Mouse (Mus musculus): ENCODE results near the gene Tifa.
A peak's percentile ranks its signal among the peaks of the same experiment; 100 is the strongest.
"Not testable (repeated sequence)": the region's sequence is repeated elsewhere in the genome, so short reads cannot be mapped to it uniquely, and the experiment has no call there.

The Tifa gene

DNA sequence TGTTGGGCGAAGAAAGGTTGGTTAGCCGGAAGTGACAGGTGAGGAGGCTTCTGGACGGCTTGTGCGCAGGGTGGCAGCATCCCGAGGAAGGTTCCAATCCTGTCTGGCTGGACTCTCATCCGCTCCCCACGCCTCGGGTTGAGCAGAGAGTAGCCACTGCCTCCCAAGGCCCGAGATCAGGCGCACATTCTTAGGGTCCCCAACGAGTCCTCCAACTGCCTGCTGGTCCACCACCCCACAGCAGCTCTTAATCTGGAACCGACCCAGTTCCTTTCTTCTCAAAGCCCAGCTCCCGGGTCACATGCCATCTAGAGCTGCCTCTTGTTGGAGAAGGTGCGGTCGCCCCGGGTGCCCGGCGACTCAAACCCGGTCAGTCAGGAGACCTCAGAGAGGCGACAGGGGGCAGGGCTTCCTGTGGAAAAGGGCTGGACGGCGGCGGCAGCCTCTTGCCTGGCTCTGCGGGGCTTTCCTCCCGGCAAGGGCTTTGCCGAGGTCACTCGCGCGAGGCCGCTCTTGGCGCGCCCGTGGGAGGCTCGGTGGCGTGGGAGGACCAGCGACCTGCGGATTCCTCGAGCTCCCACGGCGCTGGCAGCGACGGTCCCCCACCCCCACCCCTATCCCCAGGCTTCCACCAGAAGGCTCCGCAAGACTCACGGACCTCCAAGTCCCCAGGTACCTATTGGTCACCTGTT is at the start of gene Tifa:
Tifa (plus strand) TSS at position 306 of the 692 bp plus-strand sequence.
- DNase-seq = peak; percentile 49

DNA sequence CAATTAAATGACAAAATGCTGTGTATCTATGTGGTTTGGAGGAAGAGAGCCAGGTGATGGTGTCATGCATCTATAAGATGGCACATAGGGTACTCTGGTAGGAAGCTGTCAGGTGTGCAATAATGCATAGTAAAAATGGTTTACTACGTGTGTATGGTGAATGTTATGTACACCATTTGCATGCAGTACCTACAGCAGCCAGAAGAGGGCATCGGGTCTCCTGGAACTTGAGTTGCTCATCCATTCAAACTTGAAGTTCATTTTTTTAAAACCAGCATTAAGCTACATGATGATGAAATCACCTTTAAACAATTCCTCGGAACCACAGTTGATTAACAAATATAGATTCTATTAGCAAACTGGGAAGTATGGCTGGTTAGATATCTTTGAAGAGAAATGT is 48.1 kb upstream of the Tifa start:
- DNase-seq = peak; percentile 44

DNA sequence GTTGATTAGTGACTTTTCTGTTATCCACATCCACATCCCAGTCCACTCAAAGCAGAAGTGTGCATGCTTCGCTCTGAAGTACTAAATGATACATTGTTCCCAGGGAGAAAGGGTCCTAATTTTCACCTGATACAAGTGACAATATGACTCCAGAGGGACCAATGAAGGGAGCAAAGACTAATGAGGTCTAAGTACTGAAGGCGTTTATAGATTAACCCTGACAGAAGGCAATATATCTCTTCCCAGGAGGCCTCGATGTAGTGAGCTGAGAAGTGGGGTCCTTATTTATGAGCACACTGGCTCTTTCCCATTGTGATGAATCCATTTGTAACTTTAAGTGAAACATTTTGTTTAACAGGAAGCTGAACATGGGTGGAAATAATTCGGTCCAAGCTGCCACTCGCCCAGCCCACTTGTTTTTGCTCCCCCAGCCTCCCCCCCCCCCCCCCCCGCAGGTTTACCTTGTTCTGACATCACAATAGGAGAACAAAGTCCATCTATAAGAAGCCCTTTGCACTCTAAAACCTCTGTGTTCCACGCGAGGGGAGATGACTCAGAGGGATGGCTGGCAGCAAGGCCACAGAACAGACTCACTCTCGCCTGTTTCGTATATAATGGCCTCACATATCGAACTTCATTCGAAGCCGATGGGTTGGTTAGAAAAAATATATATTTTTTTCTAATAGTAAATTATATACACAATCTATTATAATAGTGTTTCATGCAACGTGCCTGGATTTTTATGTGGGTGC is 45.8 kb upstream of the Tifa start:
- no peak for DNase-seq

DNA sequence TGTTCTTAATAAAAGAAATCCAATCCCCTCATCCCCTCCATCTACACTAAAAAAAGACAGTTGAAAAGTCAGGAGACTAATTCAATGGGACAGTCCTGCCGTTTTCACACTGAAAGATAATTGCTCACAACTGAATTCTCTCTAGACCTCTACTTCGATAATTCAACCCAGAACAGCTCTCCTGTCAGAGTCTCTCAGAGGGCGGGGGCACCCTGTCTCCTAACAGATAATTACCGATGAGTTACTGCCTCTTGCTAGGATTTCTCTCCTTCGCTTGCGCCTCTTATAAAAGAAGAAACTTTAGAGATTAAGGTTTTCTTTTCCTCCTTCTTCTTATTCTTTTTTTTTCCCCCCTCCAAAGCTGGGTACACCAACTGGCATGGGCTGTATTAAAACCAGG is 44.1 kb upstream of the Tifa start:
- no peak for DNase-seq

DNA sequence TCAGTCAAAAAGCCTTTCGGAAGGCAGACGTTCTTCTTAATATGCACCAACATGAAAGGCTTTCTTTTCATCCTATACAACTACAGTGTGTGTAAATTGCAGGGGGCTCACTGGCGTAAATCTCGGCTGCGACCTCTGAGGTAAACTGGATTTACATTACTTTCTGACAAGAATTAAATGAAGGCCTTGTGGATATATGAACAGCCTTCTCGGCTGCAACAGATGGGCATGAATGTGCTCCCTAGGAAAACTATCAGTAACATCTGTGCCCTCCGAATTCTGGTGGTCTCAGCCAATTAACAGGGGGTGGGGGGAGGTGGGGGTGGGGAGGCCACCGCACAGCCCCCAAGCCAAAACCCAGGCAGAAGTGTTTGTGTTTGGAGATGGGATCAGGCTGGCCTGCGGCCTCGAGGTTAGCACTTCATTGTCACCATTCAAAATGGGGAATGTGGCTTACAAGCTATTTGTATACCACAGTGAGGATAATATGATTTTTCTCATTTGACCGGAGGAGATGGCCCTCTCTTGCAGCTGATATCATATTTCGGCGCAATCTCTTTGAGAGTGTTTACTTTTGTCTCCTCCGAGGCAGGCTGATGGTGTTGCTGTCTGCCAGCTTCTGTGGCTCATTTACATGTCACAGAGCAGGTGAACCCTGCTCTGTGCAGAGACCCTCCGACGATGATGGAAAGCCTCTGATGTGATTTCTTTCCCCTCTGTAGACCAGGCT is 43.5 kb upstream of the Tifa start:
- no peak for DNase-seq

DNA sequence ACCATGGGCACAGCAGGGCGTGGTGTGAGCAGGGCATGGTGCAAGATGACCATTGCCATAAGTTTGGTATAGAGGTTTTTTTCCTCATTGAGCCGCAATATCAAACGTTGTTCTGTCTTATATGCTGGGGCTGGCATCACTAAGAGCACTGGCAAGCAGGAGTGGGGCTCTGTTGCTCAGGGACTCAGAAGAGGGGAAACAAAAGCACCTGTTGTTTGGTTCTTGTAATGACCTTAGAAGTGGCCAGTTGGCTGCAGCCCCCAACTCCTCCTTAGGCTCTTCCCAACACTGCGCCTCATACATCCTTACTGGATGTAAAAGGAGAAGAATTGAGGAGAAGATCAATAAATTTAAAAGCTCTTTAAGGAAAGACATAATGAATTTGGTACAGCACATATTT is 41.0 kb upstream of the Tifa start:
- DNase-seq = no peak

DNA sequence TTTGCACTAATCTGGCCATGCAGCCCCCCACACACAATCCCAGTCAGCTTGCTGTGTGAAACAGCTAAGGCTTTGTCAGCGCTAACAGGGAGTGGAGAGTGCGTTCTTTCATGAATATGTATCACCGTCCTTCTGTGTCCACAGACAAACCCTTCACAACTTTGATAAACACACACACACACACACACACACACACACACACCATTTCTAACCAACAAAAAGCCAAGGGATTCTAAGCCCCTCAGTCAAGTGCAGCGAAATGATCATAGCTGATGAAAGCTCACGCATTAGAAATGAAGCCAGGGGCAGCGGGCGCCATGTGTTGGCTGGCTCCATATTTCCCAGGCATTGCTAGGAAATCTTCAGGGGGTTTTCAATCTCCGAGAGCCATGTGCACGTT is 40.3 kb upstream of the Tifa start:
- no peak for DNase-seq

DNA sequence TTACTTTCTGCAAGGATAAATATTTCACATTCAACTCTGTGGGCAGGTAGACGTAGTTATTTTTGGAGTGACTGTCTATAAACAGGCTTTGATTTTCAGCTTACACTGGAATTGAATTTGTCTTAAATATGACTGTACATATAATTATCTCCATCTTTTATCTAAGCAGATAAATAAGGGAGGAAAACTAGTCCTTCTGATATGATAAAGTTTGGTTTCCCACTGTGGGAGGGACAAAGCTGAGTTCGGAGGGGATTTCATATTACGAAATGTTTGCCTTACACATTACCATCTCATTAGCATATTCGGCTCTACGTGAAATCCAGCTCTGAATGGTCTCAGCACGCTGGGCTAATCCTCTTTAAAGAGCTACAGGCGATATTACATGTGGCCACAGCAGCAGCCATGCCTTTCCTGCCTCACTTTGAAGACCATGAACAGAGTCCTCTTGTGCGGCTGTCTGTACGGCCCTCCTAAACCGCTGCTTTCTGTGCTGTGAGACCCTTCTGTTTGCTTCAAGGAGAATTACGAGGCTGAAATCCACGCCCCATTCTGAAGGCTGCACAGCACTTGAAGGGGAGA is 39.5 kb upstream of the Tifa start:
- DNase-seq = no peak

DNA sequence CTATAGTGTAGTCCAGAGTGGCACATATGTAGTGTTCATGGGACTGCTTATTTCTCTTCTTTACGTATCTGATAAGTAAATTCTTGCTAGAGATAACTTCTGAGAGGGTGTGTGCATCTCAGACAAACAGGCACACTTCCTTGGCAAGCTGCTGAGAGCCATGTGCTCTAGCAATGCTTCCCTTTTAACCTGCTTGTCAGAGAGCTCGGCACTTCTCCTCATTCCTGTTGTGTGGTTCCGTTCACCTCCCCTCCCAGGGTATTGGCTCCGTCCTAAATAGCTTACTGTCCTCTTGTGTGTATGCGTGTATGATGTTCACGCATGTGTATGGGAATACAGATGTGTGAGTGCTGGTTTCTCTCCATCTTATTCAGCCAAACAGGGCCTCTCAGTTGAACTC is 33.1 kb upstream of the Tifa start:
- no peak for DNase-seq

DNA sequence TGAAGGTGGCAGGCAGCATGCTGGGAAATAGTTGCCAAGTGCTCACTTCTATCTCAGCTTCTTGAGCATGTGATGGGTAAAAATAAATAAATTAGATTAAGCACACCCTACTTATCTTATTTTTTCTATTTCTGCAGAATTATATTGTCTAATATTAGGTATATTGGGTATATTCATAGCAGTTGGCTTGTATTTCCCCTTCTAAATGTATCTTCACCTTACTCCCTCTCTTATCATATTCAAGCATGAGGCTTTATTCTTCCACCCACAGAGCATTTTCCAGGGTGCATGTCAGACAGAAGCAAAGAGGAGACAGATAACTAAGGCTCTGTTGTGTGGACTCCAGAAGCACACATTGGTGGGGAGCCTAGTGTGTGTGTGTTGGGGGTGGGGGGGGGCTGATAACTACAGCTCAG is 31.7 kb upstream of the Tifa start:
- DNase-seq = no peak

DNA sequence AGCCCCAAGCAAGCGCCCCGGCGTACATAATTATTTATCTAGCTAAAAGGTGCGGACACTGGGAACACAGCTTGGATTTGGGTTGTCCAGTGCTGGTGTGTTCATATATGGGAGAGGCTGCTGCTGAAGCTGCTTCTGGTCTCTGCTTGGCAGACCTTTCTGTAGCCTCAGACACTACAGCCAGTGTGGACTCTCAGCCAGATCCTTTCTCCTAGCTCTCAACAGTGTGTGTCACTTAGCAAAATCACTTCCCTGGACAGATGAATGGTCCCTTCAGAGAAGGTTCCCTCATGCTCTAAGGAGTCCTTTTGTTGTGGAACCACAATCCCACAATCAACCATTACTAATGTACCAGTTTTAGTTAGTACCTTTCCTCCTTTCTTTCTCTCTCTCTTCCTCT is 30.8 kb upstream of the Tifa start:
- DNase-seq = no peak

DNA sequence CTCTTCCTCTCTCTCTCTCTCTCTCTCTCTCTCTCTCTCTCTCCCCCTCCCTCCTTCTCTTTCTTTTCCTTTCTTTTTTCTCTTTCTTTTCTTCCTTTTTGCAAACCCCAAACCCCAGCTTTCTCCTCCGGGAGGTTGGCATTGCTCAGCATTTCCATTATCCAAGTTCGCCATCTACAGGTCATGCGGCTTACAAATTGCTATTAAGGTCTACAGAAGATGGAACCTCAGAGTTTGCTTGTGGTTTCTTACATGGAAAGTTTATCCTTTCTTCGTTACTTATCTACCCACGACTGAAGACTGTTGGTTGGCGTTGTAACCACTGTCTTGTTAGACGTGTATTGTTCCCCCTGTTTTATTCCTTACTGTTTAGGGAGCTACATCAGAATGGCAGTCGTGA is 30.4 kb upstream of the Tifa start:
- peak; percentile 36 for DNase-seq

DNA sequence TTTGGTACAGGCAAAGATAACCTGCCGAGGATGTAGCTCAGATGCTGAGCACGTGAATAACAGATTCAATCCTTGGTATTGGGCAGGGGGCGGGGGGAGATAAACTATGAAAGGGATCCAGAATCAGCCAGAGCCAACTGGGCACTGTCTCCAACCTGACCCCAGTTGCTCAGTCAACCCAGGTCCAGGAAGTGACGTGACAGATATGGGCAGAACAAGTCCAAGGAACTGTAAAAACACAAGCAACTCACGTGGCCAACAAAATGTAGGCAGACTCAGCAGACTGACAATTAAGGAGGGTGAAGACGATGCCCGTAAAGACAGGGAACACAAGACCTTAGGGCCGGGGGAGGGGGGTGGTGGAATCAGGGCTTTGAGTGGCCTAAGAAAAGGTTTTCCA is 27.2 kb upstream of the Tifa start:
- no peak for DNase-seq

DNA sequence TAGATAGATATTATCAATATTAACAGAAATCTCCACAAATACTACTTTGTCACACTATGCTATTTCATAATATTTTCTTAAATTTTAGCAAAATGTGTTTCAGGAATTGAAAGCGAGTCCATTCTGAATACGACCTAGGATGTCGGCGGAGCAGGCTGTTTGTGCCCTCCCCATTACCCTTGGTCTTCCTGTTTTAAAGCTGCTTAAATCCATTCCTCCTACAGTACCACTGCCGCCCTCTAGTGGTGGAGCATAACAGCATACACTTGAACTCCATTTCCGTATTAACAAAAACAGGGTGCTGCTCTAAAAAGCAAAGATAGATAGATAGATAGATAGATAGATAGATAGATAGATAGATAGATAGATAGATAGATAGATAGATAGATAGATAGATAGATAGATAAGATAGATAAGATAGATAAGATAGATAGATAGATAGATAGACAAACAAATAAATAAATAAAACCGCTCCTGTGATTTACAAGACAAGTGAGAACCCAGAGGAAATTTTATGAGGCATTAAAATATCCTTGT is 26.5 kb upstream of the Tifa start:
- DNase-seq = peak; percentile 94

DNA sequence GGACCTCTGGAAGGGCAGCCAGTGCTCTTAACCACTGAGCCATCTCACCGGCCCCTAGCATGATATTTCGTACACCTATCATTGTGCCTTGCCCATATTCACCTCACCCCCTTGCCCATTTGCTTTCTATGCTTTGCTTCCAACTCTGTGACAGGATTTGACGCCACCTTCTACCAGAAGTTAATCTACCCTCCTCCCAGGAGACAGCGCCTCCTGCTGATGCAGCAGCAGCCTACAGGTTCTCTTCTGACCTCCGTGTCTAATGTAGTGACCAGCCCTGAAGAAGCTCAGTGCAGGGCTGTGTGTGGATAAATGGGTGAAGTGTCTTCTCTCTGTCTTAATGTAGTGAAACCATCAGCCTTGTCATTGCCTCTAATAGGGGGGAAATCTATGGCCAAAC is 25.1 kb upstream of the Tifa start:
- DNase-seq = peak; percentile 40

DNA sequence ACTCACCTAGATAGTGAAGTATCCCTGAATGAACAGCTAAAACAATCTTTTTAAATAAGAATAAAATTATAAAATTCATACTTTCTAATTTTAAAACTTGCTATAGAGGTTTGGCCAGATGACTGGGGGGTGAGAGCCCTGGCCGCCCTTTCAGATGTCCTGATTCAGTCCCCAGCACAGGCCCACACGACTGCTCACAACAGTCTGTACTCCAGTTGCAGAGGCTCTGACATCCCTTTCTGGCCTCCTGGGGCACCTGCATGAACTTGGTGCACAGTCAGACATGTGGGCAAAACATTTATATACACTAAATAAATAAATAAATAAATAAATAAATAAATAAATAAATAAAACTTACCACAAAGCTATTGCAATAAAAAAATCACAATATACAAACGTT is 23.6 kb upstream of the Tifa start:
- DNase-seq = no peak

DNA sequence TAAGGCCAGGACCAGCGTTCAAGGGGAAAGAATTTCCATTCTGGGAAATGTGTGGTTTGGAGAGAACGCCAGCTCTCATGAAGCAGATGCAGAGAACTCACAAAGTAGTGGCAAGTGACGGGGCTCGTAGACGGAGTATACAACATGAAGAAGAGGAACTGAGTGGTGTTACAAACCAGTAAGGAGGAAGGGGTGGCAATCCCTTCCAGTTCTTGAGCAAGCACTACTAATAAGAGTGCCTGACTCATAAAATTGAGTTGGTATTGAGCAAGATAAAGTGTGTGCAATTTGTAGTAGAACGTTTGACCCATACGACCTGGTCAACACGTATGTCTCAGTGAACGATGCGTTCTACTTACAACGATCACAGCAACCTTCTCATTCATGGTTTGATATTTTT is 20.5 kb upstream of the Tifa start:
- no peak for DNase-seq

DNA sequence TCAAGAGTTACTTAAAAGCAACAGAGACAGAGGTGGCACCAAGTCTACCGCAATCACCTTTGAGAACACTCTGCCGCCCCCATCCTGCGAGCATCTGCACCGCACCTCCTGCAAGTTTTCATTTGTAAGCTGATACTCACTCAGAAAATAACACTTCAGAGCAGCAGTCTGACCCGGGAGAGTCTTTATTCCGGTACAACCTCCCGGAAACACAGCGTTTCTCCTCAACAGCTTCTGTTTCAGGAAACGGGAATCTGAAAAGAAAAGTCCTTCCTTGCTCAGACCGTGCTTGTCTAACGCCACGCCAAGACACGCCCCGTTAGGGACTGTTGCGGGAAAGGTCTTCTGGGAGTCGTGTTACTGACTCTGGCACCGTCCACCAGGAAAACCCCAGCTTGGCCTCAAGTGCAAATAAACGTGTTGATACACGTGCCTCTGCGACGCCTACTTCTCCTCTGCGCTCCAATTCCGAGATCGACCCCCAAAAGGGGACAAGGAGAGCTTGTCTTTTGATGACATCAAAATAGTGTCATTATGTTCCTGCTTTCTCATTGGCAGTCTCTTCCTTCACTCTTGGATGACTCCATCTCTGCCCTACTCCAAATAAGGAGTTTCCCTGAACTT is 9.5 kb upstream of the Tifa start, which contains the start of gene Alpk1:
Alpk1 (minus strand) TSS at position 507 of the 624 bp plus-strand sequence.
- peak; percentile 86 for DNase-seq

DNA sequence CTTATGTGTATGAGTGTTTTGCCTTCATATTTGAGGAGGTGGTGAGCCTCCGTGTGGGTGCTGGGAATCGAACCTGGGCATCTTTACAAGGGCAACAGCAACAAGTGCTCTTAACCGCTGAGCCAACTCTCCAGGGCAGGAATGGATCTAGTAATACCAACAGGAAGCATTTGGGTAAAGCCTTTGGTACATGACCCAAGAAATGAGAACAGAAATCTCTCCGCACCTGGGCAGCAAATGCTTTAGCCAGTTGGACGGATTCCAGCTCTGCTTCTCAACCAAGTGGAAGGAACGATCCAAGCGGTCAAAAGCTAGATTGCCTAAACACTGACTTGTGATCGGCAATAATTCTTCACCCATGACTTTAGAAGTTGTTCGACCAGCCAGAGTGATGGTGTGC is 8.7 kb upstream of the Tifa start:
- no peak for DNase-seq

DNA sequence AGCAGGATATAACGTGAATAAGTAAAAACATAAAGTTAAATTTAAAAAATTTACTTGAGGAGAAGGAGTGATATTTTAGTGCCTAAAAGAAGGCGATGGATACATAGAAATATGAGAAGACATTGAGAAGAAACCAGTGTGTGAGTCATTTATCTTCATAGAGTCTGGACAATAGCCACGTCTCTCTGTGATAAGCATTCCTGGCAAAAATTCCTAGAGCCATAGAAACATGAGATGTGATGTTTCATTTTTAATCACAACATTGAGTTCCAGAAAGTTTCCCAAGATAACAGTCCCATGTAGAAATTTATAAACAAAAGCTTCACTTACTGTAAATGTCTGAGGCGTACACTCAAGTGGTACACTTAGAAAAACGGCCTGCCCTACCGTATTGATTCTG is 6.7 kb upstream of the Tifa start:
- DNase-seq = no peak

DNA sequence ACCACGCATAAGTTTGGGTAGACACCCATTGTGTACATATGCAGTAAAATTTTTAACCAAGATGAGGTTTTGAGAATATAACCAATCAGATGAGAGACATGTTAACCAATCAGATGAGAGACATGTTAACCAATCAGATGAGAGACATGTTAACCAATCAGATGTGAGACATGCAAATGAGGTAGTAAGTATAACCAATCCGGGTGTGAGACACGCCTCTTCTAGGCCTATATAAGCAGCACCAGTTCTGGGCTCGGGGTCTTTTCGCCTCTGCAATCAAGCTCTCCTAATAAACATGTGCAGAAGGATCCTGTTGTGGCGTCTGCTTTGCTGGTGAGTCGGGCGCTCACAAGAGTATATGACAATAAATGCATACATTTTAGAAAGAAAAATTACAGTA is 5.9 kb upstream of the Tifa start:
- not testable (repeated sequence) for DNase-seq

DNA sequence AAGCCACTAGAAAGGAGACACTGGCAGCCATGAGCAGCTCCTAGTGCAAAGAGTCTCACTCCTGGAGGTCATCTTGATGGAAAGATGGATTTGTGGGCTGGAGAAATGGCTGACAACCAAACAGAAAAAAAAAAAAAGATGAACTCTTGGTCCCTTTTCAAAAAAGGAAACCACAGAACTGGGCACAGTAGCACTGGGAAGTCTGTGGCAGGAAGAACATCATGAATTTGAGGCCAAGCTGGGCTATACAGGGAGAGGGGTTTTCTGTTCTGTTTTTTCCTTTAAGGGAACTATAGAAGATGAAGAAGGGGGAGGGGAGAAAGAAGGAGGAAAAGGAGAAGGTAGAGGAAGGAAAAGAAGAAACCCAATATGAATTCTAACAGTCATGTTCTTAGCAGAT is 2.6 kb upstream of the Tifa start:
- no peak for DNase-seq

DNA sequence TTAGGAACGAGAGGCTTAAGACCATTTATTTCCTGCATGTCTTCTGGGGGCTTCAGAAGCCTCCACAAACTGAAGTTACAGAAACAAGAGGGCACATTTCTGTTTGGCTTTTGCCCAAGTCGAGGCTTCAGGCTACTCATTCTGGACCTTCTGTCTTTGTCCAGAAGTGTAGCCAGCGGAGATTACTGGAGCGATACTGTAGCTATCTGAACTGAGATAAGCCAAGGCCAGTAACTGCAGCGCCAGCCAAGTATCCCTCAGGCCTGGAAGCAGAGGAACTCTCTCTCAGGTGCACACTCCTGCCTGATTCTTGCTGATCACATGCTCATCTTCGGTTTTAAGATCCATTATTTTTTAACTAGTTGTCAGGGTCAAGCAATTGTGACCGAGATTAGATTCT is 1.6 kb upstream of the Tifa start:
- no peak for DNase-seq
